Mouse (Mus musculus) kidney, adult 11 months (tissue): ENCODE data around the gene Usp24.
"Not testable (repeated sequence)": the region's sequence is repeated elsewhere in the genome, so short reads cannot be mapped to it uniquely, and the experiment has no call there.

Experiments
- DNase-seq: peaks from one replicate; pipeline ENCODE4 v3.0.0; 2022

Gene Usp24

DNA sequence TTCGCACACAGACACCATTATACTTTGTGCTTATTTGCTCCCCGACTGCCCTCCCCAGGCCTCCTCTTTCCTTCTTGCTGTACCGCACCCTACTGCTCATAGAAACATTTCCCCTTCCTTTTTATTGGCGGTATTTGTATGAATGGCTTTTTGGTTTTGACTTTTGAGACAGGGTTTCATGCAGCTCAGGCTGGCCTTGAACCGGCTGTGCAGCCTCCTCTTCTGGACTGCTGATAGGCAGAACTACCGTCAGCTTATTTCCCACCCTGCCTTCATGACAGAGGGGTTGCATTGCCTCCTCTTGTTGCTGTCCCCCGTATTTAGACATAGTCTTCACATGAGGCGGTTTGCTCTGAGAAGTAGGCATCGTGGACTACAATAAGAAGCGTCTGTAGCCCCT, 6.8 kb downstream of the Usp24 start:
- no peak for DNase-seq

- no peak for DNase-seq
Observed at GRCm38 (mm10) chr4:106323318-106323717, 7.3 kb downstream of the Usp24 start.

DNA sequence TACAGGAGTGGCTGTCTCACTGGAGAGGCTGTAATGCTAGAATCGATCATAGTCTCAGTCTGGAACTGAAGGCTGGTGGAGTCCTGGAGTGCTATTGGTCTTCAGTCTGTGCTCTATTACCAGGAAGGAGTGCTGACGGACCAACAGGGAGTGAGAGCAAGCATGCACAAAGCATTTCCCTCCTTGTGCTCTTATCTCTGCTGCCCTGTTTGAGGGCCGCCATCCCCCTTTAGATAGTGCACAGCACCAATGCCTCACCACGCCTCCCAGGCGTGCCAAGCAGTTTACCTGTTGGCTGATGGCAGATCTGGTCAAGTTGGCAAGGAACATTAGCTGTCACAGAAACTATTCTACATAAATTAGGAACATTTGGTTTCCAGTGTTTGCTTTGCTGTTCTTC, 11.4 kb downstream of the Usp24 start:
- DNase-seq: no peak

DNA sequence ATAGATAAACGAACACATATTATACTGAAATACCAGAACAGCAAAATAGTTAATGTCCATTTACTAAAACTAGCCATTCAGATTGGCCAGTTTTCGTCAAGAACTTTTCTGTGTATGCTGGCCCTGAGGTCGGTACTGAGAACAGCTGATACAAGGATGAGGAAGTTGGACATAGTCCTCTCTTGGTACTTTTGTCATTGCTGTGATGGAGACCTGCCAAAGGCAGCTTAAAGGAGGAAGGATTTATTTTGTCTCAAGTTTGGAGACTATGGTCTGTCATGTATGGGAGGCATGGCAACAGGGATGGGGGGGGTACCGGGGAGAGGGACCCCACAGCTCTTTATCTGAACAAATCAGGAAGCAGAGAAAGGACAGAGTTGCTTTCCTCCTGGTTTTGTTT, 12.7 kb downstream of the Usp24 start:
- no peak for DNase-seq

DNA sequence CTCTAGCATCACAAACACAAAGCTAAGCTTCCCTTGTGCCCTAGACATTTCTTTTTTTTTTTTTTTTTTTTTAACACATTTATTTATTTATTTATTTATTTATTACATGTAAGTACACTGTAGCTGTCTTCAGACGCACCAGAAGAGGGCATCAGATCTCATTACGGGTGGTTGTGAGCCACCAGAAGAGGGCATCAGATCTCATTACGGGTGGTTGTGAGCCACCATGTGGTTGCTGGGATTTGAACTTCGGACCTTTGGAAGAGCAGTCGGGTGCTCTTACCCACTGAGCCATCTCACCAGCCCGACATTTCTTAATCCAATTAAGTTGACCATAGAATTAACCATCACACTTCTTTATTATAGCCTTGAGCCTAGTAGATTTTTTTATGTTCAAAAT, 13.2 kb downstream of the Usp24 start:
- not testable (repeated sequence) for DNase-seq

- peak; percentile 54 for DNase-seq
Observed at GRCm38 (mm10) chr4:106330371-106330819, 14.4 kb downstream of the Usp24 start.

- DNase-seq: no peak
Observed at GRCm38 (mm10) chr4:106333071-106333470, 17.1 kb downstream of the Usp24 start.

GRCm38 (mm10) chr4:106333584-106333983, 17.6 kb downstream of the Usp24 start:
- DNase-seq: no peak

GRCm38 (mm10) chr4:106335858-106336257, 19.8 kb downstream of the Usp24 start:
- no peak for DNase-seq

DNA sequence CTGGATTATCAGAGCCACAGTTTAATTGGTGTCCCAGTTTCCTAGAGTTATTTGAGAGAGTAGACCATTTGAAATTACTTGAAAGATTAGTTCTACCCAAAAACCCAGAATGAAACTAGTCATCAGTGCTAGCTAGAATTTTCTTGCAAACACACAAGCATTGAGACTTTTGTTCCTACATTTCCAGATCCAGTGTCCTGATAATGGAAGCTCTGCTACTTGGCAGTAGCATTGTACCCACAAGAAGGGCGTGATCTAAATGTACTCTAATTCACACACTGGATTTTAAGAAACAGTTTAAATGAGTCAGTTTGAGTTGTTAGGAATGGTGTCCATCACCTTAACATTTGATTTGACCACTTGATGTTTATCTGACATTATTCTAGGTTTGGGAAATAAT, 31.7 kb downstream of the Usp24 start:
- no peak for DNase-seq

DNA sequence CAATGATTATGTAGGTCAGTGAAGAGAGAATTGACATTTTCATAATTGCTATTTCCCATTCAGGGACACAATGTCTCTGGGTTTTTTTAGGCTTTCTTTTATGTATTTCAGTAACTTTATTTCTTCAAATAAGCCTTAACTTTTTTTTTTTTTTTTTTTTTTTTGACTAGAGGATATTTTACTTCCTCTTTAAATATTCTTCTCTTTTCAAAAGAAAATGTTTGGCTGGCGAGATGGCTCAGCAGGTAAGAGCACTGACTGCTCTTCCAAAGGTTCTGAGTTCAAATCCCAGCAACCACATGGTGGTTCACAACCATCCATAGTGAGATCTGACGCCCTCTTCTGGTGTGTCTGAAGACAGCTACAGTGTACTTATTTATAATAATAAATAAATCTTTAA, 39.0 kb downstream of the Usp24 start:
- DNase-seq: not testable (repeated sequence)

GRCm38 (mm10) chr4:106370013-106370412, 54.0 kb downstream of the Usp24 start:
- DNase-seq: no peak

- peak; percentile 69 for DNase-seq
Observed at GRCm38 (mm10) chr4:106375857-106376256, 59.8 kb downstream of the Usp24 start.

DNA sequence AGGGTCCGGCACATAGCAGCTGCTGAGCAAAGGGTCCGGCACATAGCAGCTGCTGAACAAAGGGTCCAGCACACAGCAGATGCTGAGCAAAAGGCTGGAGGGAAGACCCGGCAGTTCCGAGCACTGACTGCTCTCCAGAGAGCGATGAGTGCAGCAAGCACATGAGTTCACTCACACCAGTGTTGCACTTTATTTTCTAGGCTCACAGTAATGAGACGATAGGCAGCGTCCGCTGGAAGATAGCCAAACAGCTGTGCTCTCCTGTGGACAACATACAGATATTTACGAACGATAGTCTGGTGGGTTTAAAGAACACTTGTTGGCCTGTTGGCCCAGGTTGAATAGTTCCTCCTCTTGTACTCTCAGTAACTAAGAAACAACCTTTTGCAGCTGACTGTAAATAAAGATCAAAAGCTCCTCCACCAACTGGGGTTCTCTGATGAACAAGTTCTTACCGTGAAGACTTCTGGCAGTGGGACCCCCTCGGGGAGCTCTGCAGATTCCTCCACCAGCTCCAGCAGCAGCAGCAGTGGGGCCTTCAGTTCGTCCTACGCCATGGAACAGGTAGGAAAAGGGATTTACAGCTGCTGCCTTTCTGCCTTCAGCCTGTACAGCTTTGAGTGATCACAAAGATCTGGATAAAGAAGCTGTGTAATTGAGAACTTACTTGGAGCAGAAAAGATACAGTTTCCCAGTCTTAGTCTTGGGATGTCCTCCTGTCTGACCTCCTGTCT, 63.0 kb downstream of the Usp24 start:
- no peak for DNase-seq

DNA sequence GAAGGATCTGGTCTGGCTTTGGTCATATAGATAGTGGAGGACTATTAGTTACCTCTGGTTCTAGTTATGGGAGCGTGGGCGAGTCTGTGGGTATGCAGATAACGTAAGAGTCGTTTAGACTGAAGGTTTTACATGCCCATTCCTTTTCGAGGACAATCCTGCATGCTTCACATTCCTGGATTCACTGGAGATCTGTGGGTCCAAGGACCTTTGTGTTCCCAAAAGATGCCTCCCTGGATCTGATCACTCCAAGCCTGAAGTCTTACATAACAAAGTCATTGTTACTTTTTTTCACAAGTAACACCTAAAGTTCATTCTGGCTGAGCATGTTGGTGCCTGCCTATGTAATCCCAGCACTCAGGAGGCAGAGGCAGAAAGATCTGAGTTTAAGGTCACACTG, 65.1 kb downstream of the Usp24 start:
- DNase-seq: no peak

- DNase-seq: no peak
Observed at GRCm38 (mm10) chr4:106389908-106390307, 73.9 kb downstream of the Usp24 start.

DNA sequence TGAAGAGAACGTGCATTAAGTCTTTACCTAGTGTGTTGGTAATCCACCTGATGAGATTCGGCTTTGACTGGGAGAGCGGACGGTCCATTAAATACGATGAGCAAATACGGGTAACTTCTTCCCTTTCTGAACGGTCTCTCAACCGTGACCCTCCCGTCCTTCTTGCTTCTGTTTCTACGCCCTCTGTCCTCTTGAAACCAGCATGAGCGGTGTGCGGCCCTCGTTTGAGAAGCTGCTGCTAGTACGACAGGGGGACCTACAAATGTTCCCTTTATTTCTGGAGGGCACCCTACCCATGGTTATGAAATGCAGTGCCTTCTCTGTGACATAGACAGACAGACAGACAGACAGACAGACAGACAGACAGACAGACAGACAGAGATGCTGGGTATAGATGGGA, 93.6 kb downstream of the Usp24 start:
- no peak for DNase-seq

DNA sequence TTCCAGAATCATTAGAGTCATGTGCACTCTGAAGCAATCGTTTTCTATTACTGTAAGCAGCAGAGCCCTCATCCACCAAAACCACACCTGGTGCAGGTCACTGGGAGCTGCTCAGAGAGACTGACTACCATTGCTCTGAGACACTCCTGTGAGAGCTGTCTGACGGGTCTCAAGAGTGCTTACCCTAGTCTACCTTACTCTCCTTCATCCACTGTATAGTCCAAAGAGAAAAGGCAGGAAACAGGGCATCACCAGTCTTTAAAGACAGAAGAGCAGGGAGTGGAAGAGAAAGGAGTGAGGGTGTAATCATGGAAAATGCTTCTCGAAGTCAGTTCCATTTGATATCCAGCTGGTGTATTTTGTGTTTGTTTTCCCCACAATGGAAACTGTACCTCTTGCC, 103.2 kb downstream of the Usp24 start:
- DNase-seq: no peak

- no peak for DNase-seq
Observed at GRCm38 (mm10) chr4:106419791-106420190, 103.8 kb downstream of the Usp24 start.

DNA sequence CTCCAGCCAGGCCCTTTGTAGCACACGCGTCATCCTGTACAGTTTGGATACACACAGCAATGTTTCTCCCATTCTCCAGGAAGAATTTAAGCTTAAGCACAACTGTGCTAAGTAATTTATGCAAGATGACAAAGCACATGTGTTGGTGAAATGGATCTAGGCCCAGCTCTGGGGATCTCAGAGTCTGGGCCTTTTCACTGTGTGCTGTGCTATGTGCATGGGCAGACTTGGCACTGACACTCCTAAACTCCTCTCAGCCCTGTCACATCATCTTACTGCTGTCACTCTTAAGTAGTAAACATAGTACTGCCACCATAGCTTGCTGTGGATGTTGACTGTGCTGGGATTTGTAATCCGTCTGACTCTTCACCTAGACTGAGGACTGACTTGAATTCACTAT, 106.6 kb downstream of the Usp24 start:
- DNase-seq: no peak

- DNase-seq: no peak
Observed at GRCm38 (mm10) chr4:106424560-106424959, 108.5 kb downstream of the Usp24 start.

GRCm38 (mm10) chr4:106426286-106426685, 110.3 kb downstream of the Usp24 start:
- no peak for DNase-seq

DNA sequence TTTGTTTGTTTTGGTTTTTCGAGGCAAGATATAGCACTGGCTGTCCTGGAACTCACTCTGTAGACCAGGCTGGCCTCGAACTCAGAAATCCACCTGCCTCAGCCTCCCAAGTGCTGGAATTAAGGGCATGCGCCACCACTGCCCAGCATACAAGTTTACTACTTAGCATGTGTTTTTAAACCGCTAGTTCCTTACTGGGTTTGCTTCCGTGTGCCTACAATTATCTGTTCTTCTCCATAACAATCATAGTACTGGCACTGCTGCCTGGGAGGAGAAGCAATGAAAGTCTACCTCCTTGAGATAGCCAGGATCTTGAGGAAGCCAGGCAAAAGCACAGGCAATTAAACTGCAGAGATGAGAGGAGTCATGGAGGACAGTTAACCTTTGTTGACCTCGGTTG, 112.6 kb downstream of the Usp24 start:
- DNase-seq: no peak

- no peak for DNase-seq
Observed at GRCm38 (mm10) chr4:106429106-106429505, 113.1 kb downstream of the Usp24 start.

DNA sequence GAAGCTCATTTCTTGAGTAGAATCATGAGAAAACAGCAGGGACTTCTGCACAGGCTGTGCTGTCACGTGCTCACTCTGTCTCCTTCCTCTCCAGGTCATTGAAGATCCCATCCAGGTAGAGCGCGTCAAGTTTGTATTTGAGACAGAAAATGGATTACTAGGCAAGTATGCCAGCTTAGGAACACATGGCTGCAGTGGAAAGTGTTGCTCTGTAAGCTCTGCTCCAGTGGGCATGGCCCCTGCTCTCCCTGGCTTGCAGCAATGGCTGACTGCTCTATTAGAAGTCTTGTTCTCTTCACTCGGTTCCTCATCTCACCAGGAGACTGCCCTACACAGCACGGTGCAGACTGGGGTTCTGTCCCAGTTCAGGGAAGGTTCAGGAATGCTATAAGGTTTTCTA, 114.4 kb downstream of the Usp24 start:
- DNase-seq: no peak
